Mouse (Mus musculus) myocyte (in vitro differentiated cells): Measurements from ENCODE around the gene Gm45716.

ENCODE experiments used
- CEBPB ChIP-seq: IDR thresholded peaks from 2 replicates; pipeline ENCODE4 v1.6.1; 2011; ENCODE audit warnings: mild to moderate bottlenecking, moderate library complexity; ENCODE audit not compliant: poor library complexity, insufficient read depth, severe bottlenecking
- E2F4 ChIP-seq: IDR thresholded peaks from one replicate; pipeline ENCODE4 v1.6.1; 2011; ENCODE audit warnings: mild to moderate bottlenecking, control low read depth, moderate library complexity; ENCODE audit not compliant: insufficient read depth
- MYOG ChIP-seq, 3 experiments: IDR thresholded peaks; one replicate each; pipeline ENCODE4 v1.6.1; 2011; ENCODE audit warnings: control low read depth in 2 of 3, low read depth in 2 of 3, mild to moderate bottlenecking in 2 of 3; ENCODE audit not compliant: insufficient read length in 2 of 3, control insufficient read depth in 1 of 3, insufficient read depth in 1 of 3
- POLR2A ChIP-seq: IDR thresholded peaks from one replicate; pipeline ENCODE4 v1.6.1; 2011; ENCODE audit warnings: low read depth, mild to moderate bottlenecking, control low read depth, moderate library complexity; ENCODE audit not compliant: insufficient read length
- REST ChIP-seq: IDR thresholded peaks from one replicate; pipeline ENCODE4 v1.6.1; 2011; ENCODE audit warnings: mild to moderate bottlenecking, control low read depth, moderate library complexity; ENCODE audit not compliant: insufficient read depth, insufficient read length
- SRF ChIP-seq: IDR thresholded peaks from one replicate; pipeline ENCODE4 v1.6.1; 2011; ENCODE audit warnings: low read depth; ENCODE audit not compliant: control insufficient read depth, insufficient read length
- TCF12 ChIP-seq: IDR thresholded peaks from one replicate; pipeline ENCODE4 v1.6.1; 2011; ENCODE audit warnings: mild to moderate bottlenecking, control low read depth; ENCODE audit not compliant: poor library complexity, insufficient read depth, severe bottlenecking
- USF1 ChIP-seq: IDR thresholded peaks from one replicate; pipeline ENCODE4 v1.6.1; 2011; ENCODE audit warnings: low read depth, mild to moderate bottlenecking, control low read depth, moderate library complexity

- no peak for TF ChIP-seq TCF12
- TF ChIP-seq CEBPB: no peak
- no peak for TF ChIP-seq E2F4
- no peak for TF ChIP-seq USF1
- no peak for TF ChIP-seq MYOG (IDR thresholded peaks at IDR 0.05; ENCODE audit: control insufficient read depth in 1 of 3, insufficient read depth in 1 of 3, insufficient read length in 2 of 3, low read depth in 2 of 3)
- TF ChIP-seq POLR2A: no peak
- no peak for TF ChIP-seq SRF
- TF ChIP-seq REST: no peak
Measured at GRCm38 (mm10) chr11:90245630-90246029, 58.1 kb downstream of the Gm45716 start.
